Comparison of ENCODE assay signal across 9 mouse cellular contexts in the genomic region with DNA sequence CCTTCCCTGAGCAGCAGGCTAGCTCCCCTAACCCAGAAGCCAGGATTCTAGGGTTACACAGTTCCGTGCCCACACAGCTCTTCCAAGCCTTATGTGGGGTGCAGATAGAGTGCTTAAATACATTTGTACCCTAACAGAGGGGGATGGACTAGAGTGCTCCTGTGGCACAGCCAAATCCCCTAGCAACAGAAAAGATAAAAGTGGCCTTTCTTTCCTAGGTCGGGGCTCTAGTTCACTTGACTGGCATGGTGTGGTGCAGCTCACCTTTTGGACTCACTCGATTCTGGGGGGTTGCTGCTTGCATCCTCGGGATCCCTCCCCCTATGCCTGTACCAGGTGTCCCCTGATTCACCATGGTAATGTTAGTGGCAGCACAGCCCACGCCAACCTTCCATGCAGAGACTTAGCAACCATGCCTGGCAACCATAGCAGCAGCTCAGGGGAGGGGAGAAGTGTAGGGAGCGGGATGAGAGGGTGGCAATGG. TPM values are rescaled to one million over a fixed set of nuclear protein-coding genes. Genes with fewer than 3 reads are reported as not detected.
DNase-seq lines count a peak whose midpoint lies in the region; ATAC-seq lines count a peak whose summit lies in the region.
"Had no signal": no experiment of that assay in that cellular context is flagged by ENCODE, and none has a peak within 500 bp of the region (broad histone marks: within the 10 kb centered on the region; RNA-seq: fewer than 3 reads in every experiment).

No protein-coding gene starts in this region.

- WGBS in limb, embryonic 13.5 days, result 6% methylated on average over 6 of the region's 6 CpGs
- WGBS in limb, embryonic 10.5 days, result 6% methylated on average over 6 of the region's 6 CpGs
- WGBS in forebrain, embryonic 15.5 days, result 3% methylated on average over 6 of the region's 6 CpGs

- H3K4me2 ChIP-seq in limb, embryonic 13.5 days (replicated peaks), result peak overlapping the region; percentile 83; the same call in 1 of the 2 replicates
- H3K4me2 ChIP-seq in forebrain, embryonic 15.5 days (replicated peaks), result peak overlapping the region; percentile 75; the same call in 1 of the 2 replicates

- ATAC-seq in limb, embryonic 13.5 days (ENCODE audit: low FRiP score, low read depth), result no peak
- ATAC-seq in forebrain, embryonic 15.5 days (replicated peaks), result no peak
- ATAC-seq: Patski had no signal

- no peak for DNase-seq in limb, embryonic 10.5 days (ENCODE audit: low spot score)
- DNase-seq in layer of hippocampus, postnatal 25 days (ENCODE audit: extremely low spot score in 1 of 2, low spot score in 1 of 2), result peak; percentile 53 to 65
- DNase-seq in right cerebral cortex, postnatal 10 days (ENCODE audit: low spot score in 2 of 2), result peak; percentile 89 to 94
- no peak for DNase-seq in ovary, postnatal 36 days (ENCODE audit: low spot score)
- no peak for DNase-seq in gastrocnemius, postnatal 4 days (ENCODE audit: low spot score in 2 of 2)
- no peak for DNase-seq in Muller cell, postnatal 12 days (ENCODE audit: inconsistent ontology term)

- no peaks in the 10 kb centered on the region for H3K9me3 ChIP-seq in limb, embryonic 13.5 days
- no peaks in the 10 kb centered on the region for H3K9me3 ChIP-seq in limb, embryonic 10.5 days (replicated peaks)
- H3K9me3 ChIP-seq in forebrain, embryonic 15.5 days, result no peaks in the 10 kb centered on the region

- 0 out of 2 replicates have a peak overlapping the region, but pooled peaks have one; percentile 67 for H3K9ac ChIP-seq in limb, embryonic 13.5 days
- H3K9ac ChIP-seq in forebrain, embryonic 15.5 days (replicated peaks), result no peak overlapping the region

- H3K4me1 ChIP-seq in limb, embryonic 13.5 days, result peaks cover 44% of the 10 kb centered on the region
- H3K4me1 ChIP-seq in limb, embryonic 10.5 days, result peaks cover 41% of the 10 kb centered on the region
- H3K4me1 ChIP-seq in forebrain, embryonic 15.5 days, result peaks cover 42% of the 10 kb centered on the region

- no peak overlapping the region for H3K27ac ChIP-seq in limb, embryonic 13.5 days
- H3K27ac ChIP-seq in limb, embryonic 10.5 days, result no peak overlapping the region
- H3K27ac ChIP-seq in forebrain, embryonic 15.5 days (replicated peaks), result no peak overlapping the region

- peak overlapping the region; percentile 49 for H3K4me3 ChIP-seq in limb, embryonic 13.5 days
- no peak overlapping the region for H3K4me3 ChIP-seq in limb, embryonic 10.5 days
- peak overlapping the region; percentile 50 for H3K4me3 ChIP-seq in forebrain, embryonic 15.5 days

- peaks cover 30% of the 10 kb centered on the region for H3K36me3 ChIP-seq in limb, embryonic 13.5 days
- peaks cover 33% of the 10 kb centered on the region for H3K36me3 ChIP-seq in limb, embryonic 10.5 days
- peaks cover 24% of the 10 kb centered on the region for H3K36me3 ChIP-seq in forebrain, embryonic 15.5 days

- peaks cover 75% of the 10 kb centered on the region for H3K27me3 ChIP-seq in limb, embryonic 13.5 days
- peaks cover 79% of the 10 kb centered on the region for H3K27me3 ChIP-seq in limb, embryonic 10.5 days (ENCODE audit: low read depth, poor library complexity, severe bottlenecking)
- peaks cover 64% of the 10 kb centered on the region for H3K27me3 ChIP-seq in forebrain, embryonic 15.5 days

RNA-seq across cellular contexts. Expression of a gene that starts 0.6 kb away (rescaled TPM):
- polyA plus RNA-seq in limb, embryonic 13.5 days (2015; fragmentation: Nextera tagmentation; extraction: Ambion mirVana), result 0.05 TPM in 1 of 2 replicates, not detected in the other
- polyA plus RNA-seq in limb, embryonic 10.5 days (2016; fragmentation: Nextera tagmentation; extraction: Ambion mirVana), result not detected in 2 replicates
- 0.46 and 0.47 TPM in 2 replicates for polyA plus RNA-seq in forebrain, embryonic 15.5 days (2015; fragmentation: Nextera tagmentation; extraction: Ambion mirVana)
- 1,000 to 10,000 TPM; 1,586 to 1,599 TPM for total RNA-seq in layer of hippocampus, postnatal 25 days (2021)
- 1 to 10 TPM; 1.8 TPM for total RNA-seq in gastrocnemius, postnatal 4 days (2021)
- polyA plus RNA-seq: Patski had no signal

RNA-seq across cellular contexts. Expression of a gene that starts 19.0 kb away (rescaled TPM):
- not detected in 2 replicates for polyA plus RNA-seq in limb, embryonic 13.5 days (2015; fragmentation: Nextera tagmentation; extraction: Ambion mirVana)
- polyA plus RNA-seq in limb, embryonic 10.5 days (2016; fragmentation: Nextera tagmentation; extraction: Ambion mirVana), result not detected in 2 replicates
- 0.19 and 0.25 TPM in 2 replicates for polyA plus RNA-seq in forebrain, embryonic 15.5 days (2015; fragmentation: Nextera tagmentation; extraction: Ambion mirVana)
- not detected for total RNA-seq in layer of hippocampus, postnatal 25 days (2021)
- total RNA-seq in gastrocnemius, postnatal 4 days (2021), result under 1 TPM; 0.15 to 0.21 TPM
- polyA plus RNA-seq: Patski had no signal

RNA-seq across cellular contexts. Expression of a gene that starts 22.6 kb away (rescaled TPM):
- polyA plus RNA-seq in limb, embryonic 13.5 days (2015; fragmentation: Nextera tagmentation; extraction: Ambion mirVana), result 93.4 and 94.5 TPM in 2 replicates
- polyA plus RNA-seq in limb, embryonic 10.5 days (2016; fragmentation: Nextera tagmentation; extraction: Ambion mirVana), result 92.3 and 97.7 TPM in 2 replicates
- 89.0 and 91.7 TPM in 2 replicates for polyA plus RNA-seq in forebrain, embryonic 15.5 days (2015; fragmentation: Nextera tagmentation; extraction: Ambion mirVana)
- total RNA-seq in layer of hippocampus, postnatal 25 days (2021), result 10 to 100 TPM; 51.2 to 51.3 TPM
- 10 to 100 TPM; 42.8 to 42.9 TPM for total RNA-seq in gastrocnemius, postnatal 4 days (2021)

RNA-seq across cellular contexts. Expression of a gene that starts 30.7 kb away (rescaled TPM):
- polyA plus RNA-seq in limb, embryonic 13.5 days (2015; fragmentation: Nextera tagmentation; extraction: Ambion mirVana), result 2.1 and 2.4 TPM in 2 replicates
- polyA plus RNA-seq in limb, embryonic 10.5 days (2016; fragmentation: Nextera tagmentation; extraction: Ambion mirVana), result 0.62 and 0.99 TPM in 2 replicates
- polyA plus RNA-seq in forebrain, embryonic 15.5 days (2015; fragmentation: Nextera tagmentation; extraction: Ambion mirVana), result not detected in 2 replicates
- under 1 TPM; 0.31 to 0.37 TPM for total RNA-seq in layer of hippocampus, postnatal 25 days (2021)
- total RNA-seq in gastrocnemius, postnatal 4 days (2021), result 1 to 10 TPM; 2.7 TPM
- polyA plus RNA-seq: Patski had no signal

RNA-seq across cellular contexts. Expression of a gene that starts 45.7 kb away (rescaled TPM):
- polyA plus RNA-seq in limb, embryonic 13.5 days (2015; fragmentation: Nextera tagmentation; extraction: Ambion mirVana), result 39.1 and 41.0 TPM in 2 replicates
- polyA plus RNA-seq in limb, embryonic 10.5 days (2016; fragmentation: Nextera tagmentation; extraction: Ambion mirVana), result 44.3 and 49.1 TPM in 2 replicates
- polyA plus RNA-seq in forebrain, embryonic 15.5 days (2015; fragmentation: Nextera tagmentation; extraction: Ambion mirVana), result 82.3 and 88.2 TPM in 2 replicates
- 100 to 1,000 TPM; 759 to 832 TPM for total RNA-seq in layer of hippocampus, postnatal 25 days (2021)
- 10 to 100 TPM; 30.8 to 31.7 TPM for total RNA-seq in gastrocnemius, postnatal 4 days (2021)

Comparison
In these comparisons a context has a peak if more than half of its experiments do, and no peak if none do; other contexts are left out.
1. DNase-seq: peak in layer of hippocampus, postnatal 25 days (2 of 2) and right cerebral cortex, postnatal 10 days (2 of 2); none in limb, embryonic 10.5 days (single experiment), ovary, postnatal 36 days (single experiment), gastrocnemius, postnatal 4 days (0 of 2) and Muller cell, postnatal 12 days (single experiment).